Mouse (Mus musculus) embryonic stem cell, embryonic (primary cell): Measurements from ENCODE around the gene Orai3.

ENCODE experiments used
- CTCF ChIA-PET, 4 experiments: fragments of 300-600 bp in 2 of 4; fragments of 350-600 bp in 2 of 4; sonication (Branson Sonifier 250); formaldehyde crosslinking; loops; one replicate each; lab custom pipeline; 2022; ENCODE audit warnings: inconsistent platforms in 2 of 4; lab: Charles Lee
- POLR2A ChIA-PET, 4 experiments: fragments of 300-600 bp in 2 of 4; fragments of 350-600 bp in 2 of 4; sonication (Branson Sonifier 250); formaldehyde crosslinking; loops; one replicate each; lab custom pipeline; 2022; ENCODE audit warnings: antibody characterized with exemption in 4 of 4, inconsistent platforms in 1 of 4; lab: Charles Lee

The Orai3 gene

DNA sequence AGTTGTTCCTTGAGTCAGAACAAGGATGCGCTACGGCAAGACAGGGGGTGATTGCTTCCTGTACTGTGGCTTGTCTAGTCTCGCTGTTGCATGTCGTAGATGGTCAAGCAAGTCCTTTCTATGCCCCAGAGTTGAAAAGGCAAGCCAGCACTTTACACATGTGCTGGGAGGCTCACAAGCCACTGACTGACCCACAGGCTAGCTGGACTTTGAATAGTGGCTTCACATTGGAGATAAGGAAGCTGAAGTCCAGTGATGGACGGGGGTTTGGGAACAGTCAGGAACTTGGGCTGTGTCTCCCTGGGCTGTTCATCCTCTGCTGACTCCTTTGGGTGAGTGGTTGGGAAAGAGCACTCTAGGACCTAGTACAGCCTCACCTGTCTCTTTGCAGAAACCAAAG is 18.0 kb upstream of the Orai3 start:
- POLR2A ChIA-PET, result interaction anchor here in 3 of 4 experiments (0.9 to 3.9 kb wide), 14 partner anchors 10 to 216 kb away, joined by 3 to 17 read pairs (median 4); partner anchors contain the start of genes Setd1a (in 2 of the 3), Fus (in 1 of the 3) and Orai3 (in 1 of the 3)
- CTCF ChIA-PET, result interaction anchor here in 3 of 4 experiments (0.6 to 1.4 kb wide), 5 partner anchors 9 to 90 kb away, joined by 3 to 5 read pairs (median 4); no protein-coding TSS in a partner anchor

- POLR2A ChIA-PET, result interaction anchor here in 3 of 4 experiments (0.6 to 3.9 kb wide), 18 partner anchors 11 to 251 kb away, joined by 3 to 17 read pairs (median 4); partner anchors contain the start of genes Setd1a (in 2 of the 3), Fus (in 1 of the 3) and Orai3 (in 1 of the 3)
- CTCF ChIA-PET, result interaction anchor here in 3 of 4 experiments (0.6 to 1.9 kb wide), 7 partner anchors 8 to 90 kb away, joined by 3 to 5 read pairs (median 4); partner anchors contain the start of genes Bcl7c (in 1 of the 3) and Fbxl19 (in 1 of the 3)
Observed at GRCm38 (mm10) chr7:127752069-127752468, 17.5 kb upstream of the Orai3 start.

GRCm38 (mm10) chr7:127753158-127753557 is 16.5 kb upstream of the Orai3 start:
- CTCF ChIA-PET, result interaction anchor here (0.6 to 1.9 kb wide), 7 partner anchors 9 to 547 kb away, joined by 3 to 4 read pairs (median 3); partner anchors contain the start of genes Bcl7c (in 1 of the 4) and Fbxl19 (in 1 of the 4)

GRCm38 (mm10) chr7:127753741-127754140 is 15.9 kb upstream of the Orai3 start:
- CTCF ChIA-PET, result interaction anchor here in 3 of 4 experiments (0.6 to 1.9 kb wide), 8 partner anchors 10 to 136 kb away, joined by 3 to 6 read pairs (median 4); partner anchors contain the start of gene Fbxl19 (in 1 of the 3)
- POLR2A ChIA-PET, result interaction anchor here in 3 of 4 experiments (0.5 to 3.9 kb wide), 11 partner anchors 9 to 475 kb away, joined by 3 to 17 read pairs (median 4); partner anchors contain the start of genes Fbxl19 (in 2 of the 3), Fus (in 1 of the 3) and Orai3 (in 1 of the 3)

More at GRCm38 (mm10) chr7:127753158-127753557, 16.5 kb upstream of the Orai3 start:
- POLR2A ChIA-PET, result interaction anchor here (0.5 to 3.9 kb wide), 14 partner anchors 9 to 215 kb away, joined by 3 to 17 read pairs (median 4); partner anchors contain the start of genes Fbxl19 (in 1 of the 4), Fus (in 1 of the 4) and Orai3 (in 1 of the 4)

- CTCF ChIA-PET, result interaction anchor here (0.5 to 2.4 kb wide), 9 partner anchors 32 to 545 kb away, joined by 3 to 13 read pairs (median 4); partner anchors contain the start of gene Bcl7c (in 1 of the 4)
- POLR2A ChIA-PET, result interaction anchor here (0.6 to 2.4 kb wide), 6 partner anchors 9 to 208 kb away, joined by 3 to 7 read pairs (median 4); no protein-coding TSS in a partner anchor
Observed at GRCm38 (mm10) chr7:127759716-127760115, 9.9 kb upstream of the Orai3 start.

DNA sequence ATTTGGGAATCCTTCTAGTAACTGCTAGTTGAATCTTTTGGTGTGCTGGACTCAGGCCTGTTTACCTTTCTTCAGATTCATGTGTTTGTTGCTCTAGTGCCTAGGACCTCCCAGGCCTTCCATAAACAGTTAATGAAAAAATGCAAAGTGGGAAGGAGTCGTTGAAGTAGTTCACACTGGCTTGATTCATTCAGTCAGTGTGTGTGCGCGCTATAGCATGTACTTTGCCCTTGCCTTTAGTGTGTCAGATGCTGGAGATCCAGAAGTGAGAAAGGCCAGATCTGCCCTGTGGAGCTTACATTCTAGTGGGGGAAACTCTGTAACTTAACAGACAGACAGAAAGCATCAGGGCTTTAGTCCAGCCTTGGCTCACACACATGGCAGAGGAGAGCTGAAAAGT is 9.1 kb upstream of the Orai3 start:
- ChIA-PET POLR2A (interaction anchor here (0.7 to 2.4 kb wide), 9 partner anchors 8 to 206 kb away, joined by 3 to 13 read pairs (median 4); partner anchors contain the start of genes Ctf1 (in 1 of the 4) and Fbxl19 (in 1 of the 4)), CTCF (interaction anchor here (0.5 to 2.4 kb wide), 16 partner anchors 8 to 159 kb away, joined by 3 to 13 read pairs (median 4); partner anchors contain the start of gene Bcl7c (in 1 of the 4))

DNA sequence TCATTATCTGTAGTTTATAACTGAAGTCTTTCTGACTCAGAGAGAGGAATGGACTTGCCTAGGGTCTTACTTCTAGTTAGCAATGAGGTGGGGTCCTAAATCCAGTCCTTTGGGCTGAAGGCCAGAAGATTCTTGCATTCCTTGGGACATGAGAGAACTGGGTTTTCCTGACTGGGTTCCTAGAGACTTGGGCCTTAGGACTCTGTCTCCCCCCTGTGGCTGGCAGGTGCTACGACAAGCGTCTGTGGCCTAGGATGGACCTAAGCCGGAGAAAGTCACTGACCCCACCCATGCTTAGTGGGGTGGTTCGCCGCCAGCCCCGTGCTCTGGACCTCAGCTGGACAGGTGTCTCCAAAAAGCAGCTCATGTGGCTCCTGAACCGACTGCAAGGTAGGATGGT is 8.6 kb upstream of the Orai3 start:
- ChIA-PET POLR2A (interaction anchor here (0.6 to 1.2 kb wide), 7 partner anchors 9 to 205 kb away, joined by 3 to 13 read pairs (median 3); partner anchors contain the start of genes Ctf1 (in 1 of the 4) and Fbxl19 (in 1 of the 4)), CTCF (interaction anchor here (0.7 to 2.4 kb wide), 13 partner anchors 9 to 158 kb away, joined by 3 to 13 read pairs (median 4); no protein-coding TSS in a partner anchor)

GRCm38 (mm10) chr7:127763642-127764041 is 6.0 kb upstream of the Orai3 start:
- ChIA-PET CTCF (interaction anchor here in 3 of 4 experiments (0.5 to 1.5 kb wide), 5 partner anchors 35 to 582 kb away, joined by 3 to 9 read pairs (median 5); partner anchors contain the start of gene Hsd3b7 (in 1 of the 3)), POLR2A (interaction anchor here (0.6 to 5.4 kb wide), 12 partner anchors 11 to 252 kb away, joined by 3 to 49 read pairs (median 4); partner anchors contain the start of genes Setd1a (in 3 of the 4) and Kat8 (in 1 of the 4))

GRCm38 (mm10) chr7:127765756-127766155 is 3.9 kb upstream of the Orai3 start:
- POLR2A ChIA-PET, result interaction anchor here in 2 of 4 experiments (1.0 to 5.4 kb wide), 8 partner anchors 12 to 35 kb away, joined by 3 to 49 read pairs (median 4); partner anchors contain the start of genes Fbxl19 (in 1 of the 2) and Setd1a (in 1 of the 2)
- CTCF ChIA-PET, result interaction anchor here in 3 of 4 experiments (0.5 to 2.9 kb wide), 4 partner anchors 24 to 223 kb away, joined by 4 to 9 read pairs (median 4); no protein-coding TSS in a partner anchor

DNA sequence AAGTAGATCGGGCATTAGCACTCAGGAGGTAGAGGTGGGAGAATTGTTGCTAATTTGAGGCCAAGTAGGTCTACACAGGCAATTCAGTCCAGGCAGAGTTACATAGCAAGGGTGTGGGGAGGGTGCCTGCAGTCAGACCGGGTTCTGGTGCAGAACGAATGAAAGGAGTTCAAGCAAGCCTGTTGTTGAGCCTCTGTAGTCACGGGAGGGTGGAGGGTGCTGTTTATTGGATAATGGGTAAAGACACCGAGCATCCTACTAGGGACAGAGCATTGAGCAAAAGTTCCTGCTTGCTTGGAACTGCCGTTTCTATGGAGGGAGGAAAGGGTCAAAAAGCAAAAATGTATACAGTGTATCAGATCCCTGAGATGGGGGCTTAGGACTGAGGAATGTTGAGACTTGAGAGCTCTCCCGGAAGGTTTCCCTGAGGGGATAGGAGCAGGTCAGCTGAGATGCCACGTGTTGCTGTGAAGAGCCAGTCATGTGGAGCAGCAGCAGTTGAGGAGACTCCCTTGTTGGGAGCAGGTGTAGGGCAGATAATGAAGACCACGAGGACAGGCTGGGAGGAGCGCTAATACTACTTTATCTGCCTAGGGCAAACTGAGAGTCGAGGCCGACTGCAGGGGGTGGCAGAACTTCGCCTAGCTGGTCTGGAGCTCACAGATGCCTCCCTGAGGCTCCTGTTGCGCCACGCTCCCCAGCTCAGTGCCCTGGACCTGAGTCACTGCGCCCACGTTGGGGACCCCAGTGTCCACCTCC is 2.6 kb upstream of the Orai3 start:
- ChIA-PET POLR2A (interaction anchor here in 3 of 4 experiments (0.6 to 5.4 kb wide), 49 partner anchors 8 to 1281 kb away, joined by 3 to 54 read pairs (median 4); partner anchors contain the start of genes Setd1a (in 3 of the 3), Ctf1 (in 2 of the 3), Fus (in 2 of the 3) and Bag3 (in 1 of the 3)), CTCF (interaction anchor here in 3 of 4 experiments (0.5 to 2.9 kb wide), 12 partner anchors 34 to 469 kb away, joined by 3 to 9 read pairs (median 3); partner anchors contain the start of genes Hsd3b7 (in 1 of the 3), Stx1b (in 1 of the 3) and Stx4a (in 1 of the 3))

DNA sequence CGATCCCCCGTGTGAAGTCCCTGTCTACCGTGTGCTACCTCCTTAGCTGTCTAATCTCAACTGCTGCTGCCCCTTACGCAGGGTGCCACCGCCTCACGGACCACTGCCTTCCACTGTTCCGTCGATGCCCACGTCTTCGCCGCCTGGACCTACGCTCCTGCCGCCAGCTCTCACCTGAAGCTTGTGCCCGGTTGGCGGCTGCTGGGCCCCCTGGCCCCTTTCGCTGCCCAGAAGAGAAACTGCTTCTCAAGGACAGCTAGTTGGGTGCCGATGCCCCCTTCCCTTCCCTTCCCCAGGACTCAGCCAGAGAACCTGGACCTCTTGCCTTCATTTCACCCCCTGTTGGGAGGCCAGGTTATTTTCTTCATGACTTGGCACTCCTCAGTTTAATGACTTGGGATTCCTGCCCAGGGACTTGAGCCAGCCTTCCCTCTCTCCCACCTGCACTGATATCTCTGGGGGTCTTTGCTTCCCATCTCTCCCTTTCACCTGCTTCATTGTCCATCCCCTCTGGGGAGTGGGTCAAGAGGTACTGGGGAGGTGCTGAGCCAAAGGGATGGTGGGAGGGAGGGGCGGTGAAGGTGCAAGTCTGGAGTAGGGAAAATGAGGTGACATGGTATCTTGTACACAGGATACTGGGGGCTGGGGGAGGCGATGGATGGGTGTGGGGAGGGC is 1.8 kb upstream of the Orai3 start:
- POLR2A ChIA-PET, result interaction anchor here in 3 of 4 experiments (0.6 to 5.4 kb wide), 56 partner anchors 8 to 756 kb away, joined by 3 to 54 read pairs (median 4); partner anchors contain the start of genes Setd1a (in 3 of the 3), Ctf1 (in 2 of the 3), Fbxl19 (in 2 of the 3) and Fus (in 2 of the 3)
- CTCF ChIA-PET, result interaction anchor here (0.5 to 2.9 kb wide), 13 partner anchors 33 to 468 kb away, joined by 3 to 9 read pairs (median 3); partner anchors contain the start of genes Bcl7c (in 2 of the 4), Hsd3b7 (in 1 of the 4), Stx1b (in 1 of the 4) and Stx4a (in 1 of the 4)

GRCm38 (mm10) chr7:127768346-127768996 is 1.1 kb upstream of the Orai3 start:
- ChIA-PET POLR2A (interaction anchor here (0.6 to 3.7 kb wide), 39 partner anchors 9 to 310 kb away, joined by 3 to 54 read pairs (median 4); partner anchors contain the start of genes Ctf1 (in 2 of the 4), Fbxl19 (in 2 of the 4), Fus (in 2 of the 4) and Setd1a (in 2 of the 4)), CTCF (interaction anchor here in 3 of 4 experiments (0.5 to 2.9 kb wide), 14 partner anchors 8 to 366 kb away, joined by 3 to 9 read pairs (median 3); partner anchors contain the start of genes Bcl7c (in 2 of the 3), Hsd3b7 (in 1 of the 3) and Setd1a (in 1 of the 3))

- ChIA-PET CTCF (interaction anchor here in 3 of 4 experiments (0.5 to 2.1 kb wide), 12 partner anchors 8 to 367 kb away, joined by 3 to 7 read pairs (median 3); partner anchors contain the start of genes Bcl7c (in 2 of the 3), Hsd3b7 (in 1 of the 3) and Setd1a (in 1 of the 3)), POLR2A (interaction anchor here (0.6 to 3.7 kb wide), 36 partner anchors 8 to 311 kb away, joined by 3 to 54 read pairs (median 4); partner anchors contain the start of genes Ctf1 (in 2 of the 4), Fbxl19 (in 2 of the 4), Fus (in 2 of the 4) and Setd1a (in 2 of the 4))
Observed at GRCm38 (mm10) chr7:127768997-127769593, 520 bp upstream of the Orai3 start.

GRCm38 (mm10) chr7:127770039-127770905 is 657 bp downstream of the Orai3 start:
- POLR2A ChIA-PET, result interaction anchor here (0.5 to 2.5 kb wide), 80 partner anchors 10 to 974 kb away, joined by 3 to 18 read pairs (median 4); partner anchors contain the start of genes Ctf1 (in 2 of the 4), Kat8 (in 2 of the 4), Srcap (in 2 of the 4) and Bcl7c (in 1 of the 4)
- CTCF ChIA-PET, result interaction anchor here in 3 of 4 experiments (0.6 to 1.5 kb wide), 9 partner anchors 25 to 165 kb away, joined by 3 to 5 read pairs (median 4); no protein-coding TSS in a partner anchor
